Mouse (Mus musculus): ENCODE data around the gene Slc31a1. TPM values are rescaled to one million over a fixed set of nuclear protein-coding genes. Genes with fewer than 3 reads are reported as not detected.

The Slc31a1 gene
- polyA plus RNA-seq, 1 experiment = 18.6 TPM

DNA sequence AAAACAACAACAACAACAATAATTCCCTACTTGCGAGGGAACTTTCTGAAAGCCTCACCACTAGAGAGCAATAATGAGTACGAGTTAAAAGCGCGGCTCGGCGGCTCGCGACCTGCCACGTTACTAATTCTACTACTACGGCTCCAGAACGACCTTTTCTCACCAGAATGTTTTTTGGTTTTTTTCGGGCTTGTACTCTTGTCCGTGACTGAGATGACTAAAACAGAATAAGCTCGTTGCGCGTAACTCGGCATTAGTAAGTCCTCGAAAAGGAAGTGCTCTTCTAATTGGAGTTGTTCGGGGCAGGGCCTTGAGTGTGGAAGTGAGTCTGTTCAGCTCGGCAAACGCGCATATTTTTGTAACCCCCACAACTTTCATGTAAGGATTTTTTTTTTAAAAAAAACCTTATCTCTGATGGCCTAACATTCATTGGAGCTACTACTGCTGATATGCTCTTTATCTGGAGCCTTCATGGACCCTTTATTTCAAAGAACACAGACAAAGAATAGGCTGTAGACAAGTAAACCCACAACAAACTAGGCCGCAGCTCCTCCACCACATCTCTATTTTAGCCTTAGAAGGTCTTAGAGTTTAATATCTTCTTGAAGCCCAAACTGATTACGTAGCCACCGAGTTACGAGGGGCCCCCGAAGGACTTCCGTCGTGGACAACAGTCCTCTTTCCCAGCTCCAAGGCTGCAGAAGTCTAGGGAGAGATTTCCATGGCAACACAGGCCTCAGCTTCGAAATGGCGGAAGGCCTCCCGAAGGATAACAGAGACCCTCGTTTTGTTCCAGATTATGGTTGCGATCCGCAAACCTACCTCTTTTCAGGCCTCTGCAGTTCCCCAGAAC is 47.4 kb downstream of the Slc31a1 start:
- Histone ChIP-seq H3K4me3 (ENCODE audit: insufficient read depth, low read depth, low read length) (peak overlapping the region; percentile 84), H3K27ac (replicated peaks; ENCODE audit: low read depth, low read length) (peak overlapping the region; percentile 82), H3K4me1 (ENCODE audit: control insufficient read depth, insufficient read depth, insufficient read length, low read length) (peaks cover 13% of the 10 kb centered on the region)

DNA sequence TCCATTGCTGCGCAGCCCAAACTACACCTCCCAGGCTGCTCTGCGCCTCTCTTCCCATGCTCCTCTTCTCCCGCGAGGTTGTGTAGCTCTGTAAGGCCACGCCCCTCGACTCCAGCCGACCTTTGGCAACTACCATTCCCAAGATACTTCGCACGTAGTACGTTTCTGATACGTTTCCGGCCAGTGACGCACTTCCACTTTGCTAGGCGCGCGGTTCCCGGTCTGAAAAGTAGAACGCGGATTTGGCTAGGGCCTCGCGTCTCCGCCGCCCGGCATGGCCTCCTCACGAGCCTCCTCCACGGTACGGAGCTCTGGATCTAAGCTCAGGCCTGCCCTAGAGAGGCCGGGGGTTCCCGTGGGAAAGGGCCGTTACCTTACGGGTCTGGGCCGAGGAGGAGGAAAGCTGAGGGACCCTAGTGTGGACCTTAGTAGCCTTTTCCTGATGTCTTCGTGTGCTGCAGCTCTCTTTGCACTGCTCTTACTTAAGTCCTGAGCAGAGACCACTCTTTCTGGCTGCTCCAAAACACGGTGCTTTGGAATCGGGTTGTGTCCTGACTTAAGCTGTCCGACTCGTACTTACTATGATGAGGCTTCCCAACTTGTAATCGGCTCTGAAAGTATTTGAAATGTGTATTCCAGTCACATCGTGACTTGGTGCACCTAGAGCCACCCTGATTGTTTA is 48.2 kb downstream of the Slc31a1 start, which contains the start of the genes Cdc26 and Prpf4:
Gene Cdc26, minus strand, starts transcription at position 42 of the 682 bp plus-strand sequence.
Gene Prpf4, plus strand, starts transcription at position 197 of the 682 bp plus-strand sequence.
- Histone ChIP-seq H3K27ac (replicated peaks; ENCODE audit: low read depth, low read length) (peak within 1 kb of the TSS; percentile 89), H3K4me3 (ENCODE audit: insufficient read depth, low read depth, low read length) (peak within 1 kb of the TSS; percentile 93), H3K4me1 (ENCODE audit: control insufficient read depth, insufficient read depth, insufficient read length, low read length) (peaks cover 13% of the 10 kb centered on the region)

DNA sequence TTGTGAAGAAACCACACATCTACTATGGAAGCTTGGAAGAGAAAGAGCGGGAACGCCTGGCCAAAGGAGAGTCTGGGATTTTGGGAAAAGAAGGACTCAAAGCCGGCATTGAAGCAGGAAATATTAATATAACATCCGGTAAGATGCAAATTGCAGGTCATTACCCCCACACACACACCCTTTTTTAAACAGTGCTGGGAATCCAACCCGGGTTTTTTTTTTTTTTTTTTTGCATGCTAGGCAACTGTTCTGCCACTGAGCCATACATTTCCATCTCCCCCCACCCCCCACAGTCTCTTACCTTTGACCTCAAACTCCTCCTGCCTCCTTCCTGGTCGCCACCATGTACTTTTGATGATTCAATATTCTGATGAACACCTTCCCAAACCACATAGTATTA is 49.1 kb downstream of the Slc31a1 start:
- H3K4me1 ChIP-seq (ENCODE audit: control insufficient read depth, insufficient read depth, insufficient read length, low read length) = peaks cover 12% of the 10 kb centered on the region
- peak overlapping the region; percentile 89 for H3K27ac ChIP-seq (replicated peaks; ENCODE audit: low read depth, low read length)
- peak overlapping the region; percentile 93 for H3K4me3 ChIP-seq (ENCODE audit: insufficient read depth, low read depth, low read length)

DNA sequence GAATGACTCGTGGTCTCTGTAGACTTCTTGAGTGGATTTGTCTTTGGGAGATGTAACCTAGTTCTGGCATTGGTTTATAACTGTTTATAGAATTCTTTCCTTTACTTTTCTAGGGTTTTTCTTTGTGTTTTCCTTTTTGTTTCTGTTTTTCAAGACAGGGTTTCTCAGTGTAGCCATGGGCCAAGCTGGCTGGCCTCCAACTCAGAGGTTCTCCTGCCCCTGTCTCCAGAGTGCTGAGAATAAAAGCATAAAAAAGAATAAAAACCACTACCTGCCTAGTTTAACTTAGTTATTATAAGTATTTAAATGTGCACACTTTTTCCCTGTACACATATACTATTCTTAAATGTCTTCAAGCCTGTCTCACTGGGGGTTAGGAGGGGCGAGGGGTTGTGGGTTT is 49.8 kb downstream of the Slc31a1 start:
- H3K4me1 ChIP-seq (ENCODE audit: control insufficient read depth, insufficient read depth, insufficient read length, low read length) = peaks cover 9% of the 10 kb centered on the region; the same call in 1 of the 2 replicates
- H3K27ac ChIP-seq (replicated peaks; ENCODE audit: low read depth, low read length) = no peak overlapping the region
- H3K4me3 ChIP-seq (ENCODE audit: insufficient read depth, low read depth, low read length) = no peak overlapping the region

DNA sequence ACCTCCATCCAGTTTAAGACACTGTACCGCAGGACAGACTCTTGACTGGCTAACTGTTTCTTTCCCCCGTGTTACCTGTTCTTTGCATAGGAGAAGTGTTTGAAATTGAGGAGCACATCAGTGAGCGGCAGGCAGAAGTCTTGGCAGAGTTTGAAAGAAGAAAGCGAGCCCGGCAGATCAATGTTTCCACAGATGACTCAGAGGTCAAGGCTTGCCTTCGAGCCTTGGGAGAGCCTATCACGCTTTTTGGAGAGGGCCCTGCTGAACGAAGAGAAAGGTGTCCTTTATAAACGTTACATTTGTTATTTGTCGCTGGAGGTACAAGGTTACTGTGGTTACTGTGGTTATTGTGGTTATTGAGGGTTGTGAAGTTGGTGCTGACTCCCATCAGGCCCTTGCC is 51.1 kb downstream of the Slc31a1 start:
- H3K4me1 ChIP-seq (ENCODE audit: control insufficient read depth, insufficient read depth, insufficient read length, low read length) = peaks cover 6% of the 10 kb centered on the region; the same call in 1 of the 2 replicates
- H3K27ac ChIP-seq (replicated peaks; ENCODE audit: low read depth, low read length) = no peak overlapping the region
- no peak overlapping the region for H3K4me3 ChIP-seq (ENCODE audit: insufficient read depth, low read depth, low read length)

DNA sequence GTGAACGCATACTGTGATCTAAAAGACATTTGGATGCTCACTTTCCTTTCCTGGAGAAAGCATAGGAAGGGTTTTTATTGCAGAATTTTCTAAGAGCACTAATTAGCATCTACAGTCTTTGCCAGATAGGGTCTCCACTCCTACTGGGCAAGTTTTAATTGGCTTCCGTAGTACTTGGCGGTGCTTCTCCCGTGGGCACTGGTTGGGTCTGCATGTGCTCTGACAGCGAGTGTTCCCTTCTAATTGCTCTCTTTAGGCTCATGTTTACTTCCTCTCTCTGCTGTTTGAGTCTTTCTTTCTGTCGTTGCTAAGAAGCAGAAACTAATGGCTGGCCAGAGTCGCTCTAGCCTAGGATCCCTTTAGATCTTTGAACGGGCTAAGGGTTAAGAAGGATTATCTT is 57.9 kb downstream of the Slc31a1 start:
- H3K4me1 ChIP-seq (ENCODE audit: control insufficient read depth, insufficient read depth, insufficient read length, low read length) = no peaks in the 10 kb centered on the region
- no peak overlapping the region for H3K27ac ChIP-seq (replicated peaks; ENCODE audit: low read depth, low read length)
- H3K4me3 ChIP-seq (ENCODE audit: insufficient read depth, low read depth, low read length) = no peak overlapping the region

DNA sequence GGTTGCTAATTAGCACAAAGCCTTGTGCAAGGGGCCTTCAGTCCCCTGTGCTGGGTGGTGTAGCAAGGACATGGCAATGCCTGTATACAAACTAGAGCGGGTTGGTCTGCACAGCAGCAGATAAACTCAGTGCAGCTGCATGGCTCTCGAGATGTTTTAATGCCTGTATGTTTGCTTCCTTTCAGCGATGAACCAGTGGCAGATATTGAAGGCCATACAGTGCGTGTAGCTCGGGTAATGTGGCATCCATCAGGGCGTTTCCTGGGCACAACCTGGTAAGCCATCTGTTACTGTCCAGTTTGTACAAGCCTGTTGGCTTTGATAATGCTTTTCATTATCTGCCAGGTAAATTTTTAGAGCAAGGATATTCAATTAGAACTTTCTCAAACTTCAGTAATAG is 58.6 kb downstream of the Slc31a1 start:
- Histone ChIP-seq H3K4me1 (ENCODE audit: control insufficient read depth, insufficient read depth, insufficient read length, low read length) (no peaks in the 10 kb centered on the region), H3K27ac (replicated peaks; ENCODE audit: low read depth, low read length) (no peak overlapping the region), H3K4me3 (ENCODE audit: insufficient read depth, low read depth, low read length) (no peak overlapping the region)

DNA sequence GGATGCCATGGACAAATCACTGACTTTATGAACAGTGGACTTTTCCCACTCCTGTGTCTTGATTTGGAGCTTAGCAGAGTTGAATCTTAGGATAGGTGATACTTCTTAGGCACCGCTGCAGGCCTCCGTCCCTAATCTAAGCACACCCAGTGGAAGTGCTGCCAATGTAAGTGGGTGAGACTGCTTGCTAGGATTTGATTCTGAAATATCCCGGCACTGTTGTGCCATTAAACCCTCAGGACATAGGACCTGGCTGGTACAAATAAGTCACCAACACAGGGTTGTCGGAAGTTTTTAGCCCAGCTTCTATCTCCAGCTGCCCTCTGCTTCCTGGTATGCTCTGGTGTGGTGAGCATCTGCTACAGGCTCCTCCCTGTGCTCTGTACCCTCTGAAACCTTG is 65.4 kb downstream of the Slc31a1 start:
- Histone ChIP-seq H3K27ac (replicated peaks; ENCODE audit: low read depth, low read length) (no peak overlapping the region), H3K4me1 (ENCODE audit: control insufficient read depth, insufficient read depth, insufficient read length, low read length) (peaks cover 7% of the 10 kb centered on the region; the same call in 1 of the 2 replicates), H3K4me3 (ENCODE audit: insufficient read depth, low read depth, low read length) (no peak overlapping the region)

DNA sequence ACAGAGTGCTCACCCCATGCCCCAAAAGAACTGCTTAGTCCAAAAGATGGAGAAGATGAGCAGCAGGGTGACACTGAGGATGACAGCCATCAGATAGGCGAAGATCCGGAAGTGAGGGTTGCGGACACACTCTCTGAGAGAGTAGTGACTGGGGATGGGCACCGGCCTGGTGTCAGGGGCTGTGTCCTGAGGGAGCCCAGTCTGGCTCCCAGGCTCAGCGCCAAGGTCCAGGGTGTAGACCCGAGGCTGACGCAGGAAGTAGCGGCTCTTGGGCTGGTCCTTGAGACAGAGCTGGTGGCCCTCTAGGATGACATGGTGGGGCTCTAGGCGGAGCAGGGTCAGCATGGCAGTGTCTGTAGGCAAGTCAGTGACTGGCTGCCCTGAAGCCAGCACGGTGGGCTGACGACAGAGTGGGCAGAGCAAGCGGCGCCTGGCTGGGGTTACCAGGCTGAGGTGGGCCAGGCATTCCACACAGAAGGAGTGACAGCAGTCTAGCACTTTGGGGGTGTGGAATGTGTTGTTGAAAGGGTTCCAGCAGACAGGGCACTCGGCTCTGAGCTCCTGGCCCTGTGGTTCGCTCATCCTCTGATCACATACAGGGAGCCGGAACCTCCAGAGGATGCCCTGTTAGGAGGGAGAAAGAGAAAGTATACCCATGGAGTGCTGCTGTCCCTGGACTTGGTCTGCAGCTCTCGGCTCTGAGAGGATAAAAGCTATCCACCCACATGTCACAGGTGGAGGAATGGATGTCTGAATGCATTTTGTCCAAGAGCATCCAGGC is 67.6 kb downstream of the Slc31a1 start:
- Histone ChIP-seq H3K27ac (replicated peaks; ENCODE audit: low read depth, low read length) (no peak overlapping the region), H3K4me3 (ENCODE audit: insufficient read depth, low read depth, low read length) (no peak overlapping the region), H3K4me1 (ENCODE audit: control insufficient read depth, insufficient read depth, insufficient read length, low read length) (peaks cover 7% of the 10 kb centered on the region; the same call in 1 of the 2 replicates)

DNA sequence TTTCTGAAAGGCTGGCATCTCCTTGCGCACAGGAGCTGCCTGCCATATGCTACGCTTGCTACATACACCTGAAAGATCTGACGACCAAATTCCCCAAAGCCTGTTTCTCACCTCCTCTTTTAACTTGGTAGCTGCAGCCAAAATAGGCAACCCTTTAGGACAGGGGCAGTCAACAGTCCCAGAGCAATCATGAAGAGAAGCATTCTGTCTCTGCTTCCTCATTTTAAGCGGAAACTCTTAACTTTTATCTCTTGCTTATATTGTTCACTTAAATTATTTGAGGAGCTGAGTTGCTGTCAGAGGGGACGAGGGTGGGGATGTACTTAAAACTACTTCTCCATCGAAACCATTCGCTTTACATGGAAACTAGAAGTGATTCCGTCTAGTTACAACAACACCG is 69.1 kb downstream of the Slc31a1 start:
- peaks cover 7% of the 10 kb centered on the region; the same call in 1 of the 2 replicates for H3K4me1 ChIP-seq (ENCODE audit: control insufficient read depth, insufficient read depth, insufficient read length, low read length)
- no peak overlapping the region for H3K27ac ChIP-seq (replicated peaks; ENCODE audit: low read depth, low read length)
- no peak overlapping the region for H3K4me3 ChIP-seq (ENCODE audit: insufficient read depth, low read depth, low read length)

DNA sequence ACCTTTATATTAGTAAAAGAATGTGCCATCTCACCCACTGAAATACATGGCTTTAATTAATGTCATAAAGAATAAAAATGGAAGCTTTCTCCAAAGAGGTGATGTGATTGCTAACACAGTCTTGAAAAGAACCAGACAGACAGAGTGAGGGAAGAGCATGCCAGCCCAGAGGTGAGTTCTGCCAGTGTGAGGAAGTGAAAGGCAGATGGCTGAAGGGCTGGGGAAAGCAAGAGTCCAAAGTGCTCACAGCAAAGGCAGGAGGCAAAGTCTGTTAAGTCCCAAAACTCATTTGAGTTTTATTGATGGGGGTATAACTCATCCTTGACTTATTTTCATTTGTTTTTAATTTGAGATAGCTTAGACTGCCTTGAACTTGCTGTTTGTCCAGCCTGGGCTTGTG is 70.2 kb downstream of the Slc31a1 start:
- Histone ChIP-seq H3K4me1 (ENCODE audit: control insufficient read depth, insufficient read depth, insufficient read length, low read length) (peaks cover 7% of the 10 kb centered on the region; the same call in 1 of the 2 replicates), H3K27ac (replicated peaks; ENCODE audit: low read depth, low read length) (no peak overlapping the region), H3K4me3 (ENCODE audit: insufficient read depth, low read depth, low read length) (no peak overlapping the region)

DNA sequence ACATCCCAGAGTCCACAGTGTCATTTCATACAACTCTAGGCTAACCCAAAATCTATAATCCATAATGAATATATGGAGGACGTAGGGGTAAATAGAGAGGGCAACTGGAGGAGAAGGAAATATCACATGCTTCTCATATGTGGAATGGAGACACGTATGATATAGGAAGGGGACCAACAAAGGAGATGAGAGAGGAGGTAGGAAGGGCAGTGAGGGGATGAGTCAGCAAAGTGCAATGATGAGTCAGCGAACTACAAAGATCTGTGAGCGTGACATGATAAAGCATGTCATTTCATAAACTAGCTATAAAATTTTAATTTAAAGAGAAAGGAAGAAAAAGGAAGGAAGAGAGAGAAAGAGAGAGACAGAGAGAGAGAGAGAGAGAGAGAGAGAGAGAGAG is 71.0 kb downstream of the Slc31a1 start:
- Histone ChIP-seq H3K4me3 (ENCODE audit: insufficient read depth, low read depth, low read length) (no peak overlapping the region), H3K27ac (replicated peaks; ENCODE audit: low read depth, low read length) (no peak overlapping the region), H3K4me1 (ENCODE audit: control insufficient read depth, insufficient read depth, insufficient read length, low read length) (0 out of 2 replicates have a peak, but pooled peaks cover 3% of the 10 kb centered on the region)

DNA sequence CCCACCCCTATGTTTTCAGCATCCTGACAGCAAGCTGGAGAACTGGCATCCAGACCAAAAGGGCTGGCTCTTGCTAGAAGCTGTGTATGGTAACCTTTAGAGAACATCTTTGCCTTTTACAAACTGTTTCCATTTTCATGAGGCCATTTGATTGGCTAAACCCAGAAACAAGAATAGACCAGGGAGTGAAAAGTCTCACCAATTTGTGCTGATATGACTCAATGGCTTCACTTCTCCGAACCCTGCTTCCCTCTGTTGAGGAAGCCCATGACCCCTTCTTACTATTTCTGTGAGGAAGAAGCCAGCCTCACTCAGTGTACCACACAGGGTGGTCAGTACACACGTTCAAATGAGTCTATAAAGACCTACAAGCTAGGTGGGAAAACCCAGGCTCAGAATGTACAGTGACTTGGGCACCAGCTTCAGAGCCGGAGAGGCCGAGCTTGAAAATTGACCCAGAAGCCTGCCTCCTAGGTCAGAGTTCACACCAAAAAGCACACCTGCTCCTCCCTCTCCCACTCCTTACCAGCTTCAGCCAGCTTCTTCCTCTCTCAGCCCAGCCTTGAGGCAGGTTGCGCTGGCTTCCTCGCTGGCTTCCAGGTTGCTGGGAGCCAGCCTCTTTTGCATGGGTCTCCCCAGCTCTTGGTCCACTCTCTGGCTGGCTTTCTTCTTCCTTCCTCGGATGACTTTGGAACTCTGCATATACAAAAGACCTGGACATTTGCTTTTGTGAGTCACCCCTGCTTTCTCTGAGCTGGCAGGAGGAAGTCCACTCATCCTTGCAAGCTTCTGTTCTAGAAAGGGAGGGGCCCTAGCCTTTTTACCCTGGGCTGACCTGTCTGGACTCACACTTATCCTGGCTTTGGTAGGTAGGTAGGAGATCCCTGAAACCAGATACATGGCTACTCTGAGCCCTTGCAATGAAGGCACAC is 73.7 kb downstream of the Slc31a1 start:
- Histone ChIP-seq H3K4me1 (ENCODE audit: control insufficient read depth, insufficient read depth, insufficient read length, low read length) (no peaks in the 10 kb centered on the region), H3K27ac (replicated peaks; ENCODE audit: low read depth, low read length) (no peak overlapping the region), H3K4me3 (ENCODE audit: insufficient read depth, low read depth, low read length) (no peak overlapping the region)

DNA sequence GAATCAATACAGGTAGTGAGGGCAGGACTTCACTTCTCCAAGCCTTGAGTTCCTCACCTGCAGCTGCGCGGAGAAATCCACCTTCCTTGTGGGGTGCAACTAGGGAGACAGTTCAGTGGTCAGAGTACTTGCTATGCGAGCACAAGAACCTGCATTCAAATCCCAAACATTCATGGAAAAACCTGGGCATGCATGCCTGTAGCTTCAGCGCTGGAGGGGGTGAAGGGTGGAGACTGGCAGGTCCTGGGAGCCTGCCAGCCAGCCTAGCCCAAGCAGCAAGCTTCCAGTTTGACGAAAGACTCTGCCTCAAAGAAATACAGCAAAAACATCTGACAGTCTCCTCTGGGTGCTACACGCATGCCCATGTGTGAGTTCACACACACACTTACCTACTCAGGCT is 74.6 kb downstream of the Slc31a1 start, which contains the start of gene Rnf183:
Gene Rnf183, minus strand, starts transcription at position 172 of the 400 bp plus-strand sequence.
- Histone ChIP-seq H3K27ac (replicated peaks; ENCODE audit: low read depth, low read length) (no peak within 1 kb of the TSS), H3K4me3 (ENCODE audit: insufficient read depth, low read depth, low read length) (no peak within 1 kb of the TSS), H3K4me1 (ENCODE audit: control insufficient read depth, insufficient read depth, insufficient read length, low read length) (no peaks in the 10 kb centered on the region)

Data from brown adipose tissue, adult 24 weeks (tissue).